Mouse (Mus musculus) cerebellum, postnatal 4 days (tissue): ENCODE results near the gene Mfsd12.

ENCODE experiments used
- DNase-seq, 2 experiments: peaks; one replicate each; pipeline ENCODE4 v3.0.0; 2022; ENCODE audit warnings: low spot score in 2 of 2, mixed read lengths in 1 of 2

The Mfsd12 gene

DNA sequence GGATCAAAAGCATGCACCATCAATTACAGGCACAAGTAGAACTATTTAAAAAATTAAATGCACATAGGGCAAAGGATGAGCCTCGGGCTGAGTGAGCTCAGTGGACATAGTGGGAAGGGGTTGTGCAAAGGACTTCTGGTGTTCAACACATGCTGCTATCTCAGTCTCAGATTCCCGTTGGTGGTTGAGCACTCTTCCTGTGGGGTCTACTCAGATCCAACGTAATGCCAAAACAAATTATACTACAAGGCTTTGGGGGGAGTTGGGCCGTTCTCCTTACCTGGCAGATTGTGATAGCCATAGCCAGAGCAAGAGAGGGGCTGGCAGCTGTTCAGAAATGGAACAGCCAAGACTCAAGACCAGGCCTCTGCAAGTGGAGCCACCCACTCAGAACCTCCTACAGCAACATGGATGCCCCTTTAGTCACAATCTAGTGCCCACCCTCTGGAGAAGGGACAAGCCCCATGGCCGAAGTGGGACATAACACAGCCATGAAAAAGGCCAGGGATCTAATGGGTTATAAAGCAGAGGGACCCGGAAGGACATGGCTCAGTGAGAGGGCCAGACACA lies 22.6 kb downstream of the Mfsd12 start:
- DNase-seq: no peak

DNA sequence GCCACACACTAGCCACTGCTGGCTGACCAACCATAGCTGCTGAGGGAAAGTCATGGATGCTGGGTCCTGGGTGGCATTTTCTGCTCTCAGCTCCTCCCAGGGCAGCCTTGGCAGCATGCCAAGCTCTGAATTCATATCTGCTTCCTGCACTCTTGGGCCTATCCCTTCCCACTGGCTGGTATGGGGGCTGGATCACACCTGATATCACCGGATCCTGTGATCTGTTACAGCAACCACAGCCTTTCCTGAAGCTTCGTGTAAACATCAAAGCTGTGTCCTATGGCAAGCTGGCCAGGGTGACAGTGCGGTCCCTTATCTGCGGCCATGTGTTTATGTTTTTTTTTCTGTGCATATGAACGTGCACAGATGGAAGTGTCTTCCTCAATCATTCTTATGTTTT lies 24.7 kb downstream of the Mfsd12 start:
- no peak for DNase-seq

DNA sequence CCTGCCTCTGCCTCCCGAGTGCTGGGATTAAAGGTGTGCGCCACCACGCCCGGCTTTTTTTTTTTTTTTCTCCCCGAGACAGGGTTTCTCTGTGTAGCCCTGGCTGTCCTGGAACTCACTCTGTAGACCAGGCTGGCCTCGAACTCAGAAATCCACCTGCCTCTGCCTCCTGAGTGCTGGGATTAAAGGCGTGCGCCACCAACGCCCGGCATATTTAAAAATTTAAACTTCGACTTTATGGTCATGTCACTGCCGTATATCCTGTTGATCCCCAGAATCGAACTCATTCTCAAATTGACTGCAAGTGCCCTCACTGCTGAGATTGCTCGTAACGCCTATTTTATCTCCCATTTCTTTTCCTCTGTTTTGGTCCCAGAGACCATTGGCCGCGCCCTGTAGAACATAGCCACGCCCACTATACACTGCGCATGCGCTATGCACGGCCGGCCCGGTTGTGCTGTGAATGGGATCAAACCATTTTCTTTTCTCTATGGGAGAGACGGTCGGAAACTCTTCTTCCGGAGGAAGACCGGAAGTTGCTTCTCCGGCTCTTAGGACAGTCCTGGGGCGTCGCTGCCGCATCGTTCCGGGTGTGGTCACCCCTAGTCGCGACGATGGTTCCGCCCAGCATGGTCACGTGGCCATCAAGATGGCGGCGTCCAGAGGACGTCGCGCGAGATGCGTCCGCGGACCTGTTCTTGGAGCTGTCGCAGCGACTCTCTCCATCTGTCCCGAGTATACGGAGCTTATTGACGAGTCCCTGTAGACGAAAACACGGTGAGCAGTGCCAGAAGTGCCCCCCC lies 26.7 kb downstream of the Mfsd12 start, which contains the start of the genes Dohh and Gm48551:
Gene Dohh (plus strand): TSS at position 627 of the 803 bp plus-strand sequence.
Gene Gm48551 (plus strand): TSS at position 665 of the 803 bp plus-strand sequence.
- DNase-seq: peak; percentile 98 to 99

DNA sequence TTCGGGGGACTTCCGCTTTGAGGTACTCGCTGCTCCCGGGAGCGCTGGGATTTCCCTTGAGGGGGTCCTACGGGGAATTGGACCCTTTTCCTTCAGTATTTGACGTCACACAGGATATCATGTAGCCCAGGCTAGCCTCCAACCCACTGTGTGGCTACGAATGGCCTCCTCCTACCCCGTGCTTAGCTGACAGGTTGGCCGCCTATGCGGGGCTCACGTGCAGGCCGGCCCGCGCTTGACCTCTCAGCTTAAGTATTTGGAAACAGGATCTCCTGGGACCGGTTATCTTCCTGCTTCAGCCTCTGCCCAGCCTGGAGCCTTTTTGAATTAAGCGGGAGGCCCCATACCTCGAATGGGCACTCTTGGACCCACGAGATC lies 27.3 kb downstream of the Mfsd12 start:
- DNase-seq: no peak

DNA sequence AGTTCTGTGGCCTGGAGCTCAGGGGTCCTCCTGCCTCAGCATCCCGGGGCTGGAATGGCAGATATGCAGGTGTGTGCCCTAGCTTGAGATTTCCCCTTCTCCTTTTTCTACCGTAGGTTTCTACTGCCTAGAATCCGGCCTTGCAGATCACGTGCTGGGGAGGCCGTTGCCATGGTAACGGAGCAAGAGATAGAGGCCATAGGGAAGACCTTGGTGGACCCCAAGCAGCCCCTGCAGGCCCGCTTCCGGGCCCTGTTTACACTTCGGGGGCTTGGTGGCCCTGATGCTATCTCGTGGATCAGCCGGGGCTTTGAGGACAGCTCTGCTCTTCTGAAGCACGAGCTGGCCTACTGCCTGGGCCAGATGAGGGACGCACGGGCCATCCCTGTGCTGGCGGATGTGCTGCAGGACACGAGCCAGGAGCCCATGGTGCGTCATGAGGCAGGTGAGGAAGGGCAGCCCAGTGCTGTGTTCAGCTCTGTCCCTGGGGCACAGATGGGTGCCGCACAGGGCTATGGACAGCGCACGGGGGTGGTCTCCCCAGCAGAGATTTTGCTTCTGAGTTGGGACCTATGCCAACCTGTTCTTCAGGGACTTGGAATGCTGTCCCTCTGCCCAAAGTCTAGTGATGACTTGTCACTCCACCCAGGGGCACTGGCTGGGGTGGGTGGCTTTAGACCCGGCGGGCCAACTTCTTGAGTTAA lies 28.5 kb downstream of the Mfsd12 start:
- DNase-seq: no peak

DNA sequence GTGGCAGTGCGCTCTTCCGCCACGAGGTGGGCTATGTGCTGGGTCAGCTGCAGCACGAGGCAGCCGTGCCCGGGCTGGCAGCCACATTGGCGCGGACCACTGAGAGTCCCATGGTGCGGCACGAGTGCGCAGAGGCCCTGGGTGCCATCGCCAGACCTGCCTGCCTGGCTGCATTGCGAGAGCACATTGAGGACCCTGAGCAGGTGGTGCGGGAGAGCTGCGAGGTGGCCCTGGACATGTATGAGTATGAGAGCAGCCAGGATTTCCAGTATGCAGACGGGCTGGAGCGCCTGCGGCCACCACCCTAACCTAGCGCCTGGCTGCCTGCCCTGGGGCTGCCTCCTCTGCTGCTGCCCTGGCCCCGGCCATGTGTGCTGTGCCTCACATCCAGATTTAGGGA lies 30.4 kb downstream of the Mfsd12 start:
- no peak for DNase-seq

DNA sequence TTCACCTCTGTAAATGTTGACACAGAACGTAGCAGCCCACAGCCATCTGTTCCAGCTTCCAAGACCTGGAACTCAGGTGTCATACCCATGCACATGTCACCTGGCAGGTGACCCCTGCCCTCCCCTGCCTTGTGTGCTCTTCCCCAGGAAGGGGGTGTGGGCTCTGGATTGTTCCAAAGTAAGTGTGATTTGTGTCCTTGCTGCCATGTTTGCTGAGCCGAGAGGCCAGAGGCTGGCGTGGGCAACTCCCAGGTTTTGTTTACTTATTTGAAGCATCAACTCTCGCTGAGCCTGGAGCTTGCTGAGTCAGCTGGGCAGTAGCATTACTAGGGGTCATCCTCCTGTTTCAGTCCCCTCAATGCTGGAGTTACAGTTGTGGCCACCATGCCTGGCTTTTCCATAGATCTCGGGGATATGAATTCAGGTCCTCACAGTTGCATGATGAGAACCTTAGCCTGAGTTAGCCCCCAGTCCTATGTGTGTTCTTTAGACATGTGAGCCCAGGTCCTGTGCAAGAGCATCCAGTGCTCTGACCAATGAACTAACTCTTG lies 31.3 kb downstream of the Mfsd12 start, which contains the start of gene Gm48552:
Gene Gm48552 (plus strand): TSS at position 501 of the 551 bp plus-strand sequence.
- DNase-seq: no peak

DNA sequence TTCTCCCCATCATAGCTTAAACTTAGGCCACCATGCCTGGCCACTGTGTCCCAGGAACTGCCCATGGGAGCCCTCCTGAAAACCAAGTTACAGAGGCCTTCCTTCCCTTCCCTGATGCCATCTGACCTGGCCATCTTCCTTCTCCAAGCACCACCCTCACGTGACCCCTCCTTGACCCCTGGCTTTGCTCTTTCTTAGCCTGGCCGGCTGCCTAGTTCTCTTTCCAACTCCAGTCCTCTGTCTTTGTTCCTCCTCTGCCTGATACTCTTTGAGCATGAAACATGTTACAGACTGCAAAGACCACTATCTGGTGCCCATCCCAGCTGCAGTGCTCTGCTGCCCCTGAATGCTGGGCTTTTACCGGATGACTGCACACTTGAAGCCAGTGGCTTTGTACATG lies 32.1 kb downstream of the Mfsd12 start:
- DNase-seq: no peak

DNA sequence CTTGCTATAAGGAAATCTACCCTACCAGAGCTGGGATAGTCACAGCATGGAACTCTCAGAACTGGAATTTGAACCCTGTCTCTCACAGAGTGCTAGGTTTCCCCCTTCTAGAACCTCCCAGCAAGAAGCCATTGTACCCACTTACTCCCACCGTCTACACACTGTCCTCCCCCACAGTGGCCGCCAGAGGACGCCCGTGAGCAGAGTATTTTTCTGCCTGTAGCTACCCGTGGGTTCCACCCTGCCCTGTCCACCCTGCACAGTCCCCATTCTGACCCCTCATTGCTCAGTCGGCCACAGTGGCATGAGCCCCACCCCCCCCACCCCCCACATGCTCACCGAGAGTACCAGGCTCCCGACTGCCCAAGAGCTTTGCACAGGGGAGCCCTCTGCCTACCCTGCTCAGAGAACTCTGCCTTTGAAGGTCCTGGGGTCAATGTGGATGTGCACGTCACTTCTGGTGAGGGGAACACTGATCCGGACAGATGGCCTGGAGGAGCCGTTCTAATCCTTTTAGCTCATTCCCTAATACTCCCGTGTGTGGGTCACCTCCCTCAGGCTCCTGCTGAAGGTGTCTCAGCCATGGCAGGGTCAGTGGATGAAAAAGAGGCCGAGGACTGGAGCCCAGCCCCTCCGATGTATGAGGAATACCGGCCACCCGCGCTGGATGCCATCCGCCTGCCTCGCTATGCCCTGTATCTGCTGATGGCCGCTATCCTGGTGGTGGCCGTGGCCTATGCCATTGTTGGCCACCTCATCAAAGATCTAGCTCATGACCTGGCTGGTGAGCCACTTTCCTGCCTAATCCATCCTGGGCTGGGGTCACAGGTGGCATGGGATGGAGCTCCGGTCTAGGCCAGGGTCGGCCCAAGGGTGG lies 32.7 kb downstream of the Mfsd12 start:
- peak; percentile 75 to 81 for DNase-seq

DNA sequence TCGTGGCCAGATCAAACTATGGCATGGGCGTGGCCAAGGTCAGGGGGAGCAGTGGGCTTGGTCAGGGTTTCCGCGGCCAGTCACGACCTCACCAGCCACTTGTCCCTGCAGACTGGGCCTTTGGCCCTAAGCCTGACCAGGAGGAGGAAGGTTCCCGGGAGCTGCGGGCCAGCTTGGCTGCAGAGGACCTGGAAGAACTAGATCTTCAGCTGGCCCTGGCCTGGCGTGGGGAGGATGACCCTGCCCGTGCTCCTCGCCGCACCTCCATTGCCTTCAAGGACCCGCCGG lies 33.3 kb downstream of the Mfsd12 start:
- no peak for DNase-seq

DNA sequence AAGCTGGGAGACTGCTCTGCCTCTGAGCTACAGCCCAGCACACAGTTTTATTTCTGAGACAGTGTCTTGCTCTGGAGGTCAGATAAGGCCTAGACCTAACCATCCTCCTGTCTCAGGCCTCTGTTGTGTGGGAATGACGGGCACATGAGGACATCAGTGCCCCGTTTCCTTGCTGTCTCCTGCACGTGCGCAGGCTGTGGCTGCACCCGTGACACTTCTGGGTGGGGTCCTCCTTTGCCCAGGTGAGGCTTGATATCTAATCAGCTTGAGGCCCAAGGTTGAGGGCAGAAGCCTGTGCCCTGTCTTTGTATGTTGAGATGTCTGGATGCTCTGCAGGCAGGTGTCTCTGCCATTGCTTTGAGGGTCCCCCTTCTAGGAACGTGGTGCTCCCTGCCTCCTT lies 35.0 kb downstream of the Mfsd12 start:
- no peak for DNase-seq

DNA sequence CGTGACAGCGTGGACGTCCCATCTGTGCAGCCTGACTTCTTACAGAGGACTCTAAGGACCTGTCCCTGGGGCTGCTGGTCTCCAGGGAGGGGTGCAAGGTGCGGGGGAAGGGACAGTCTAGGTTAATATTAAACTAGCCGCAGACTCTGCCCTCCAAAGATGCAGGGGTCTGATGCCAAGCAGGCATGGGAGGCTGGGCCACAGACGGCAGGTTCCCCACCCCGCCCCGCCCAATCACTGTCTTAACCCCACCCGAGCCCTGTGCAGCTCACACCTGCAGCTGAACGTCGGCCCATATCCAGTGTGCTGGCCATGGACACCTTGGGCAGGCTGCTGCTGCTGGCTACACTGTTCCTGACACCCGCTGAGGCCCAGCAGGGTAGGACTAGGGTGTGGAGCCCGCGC lies 35.5 kb downstream of the Mfsd12 start, which contains the start of gene Smim24:
Gene Smim24 (plus strand): TSS at position 271 of the 405 bp plus-strand sequence.
- no peak for DNase-seq

DNA sequence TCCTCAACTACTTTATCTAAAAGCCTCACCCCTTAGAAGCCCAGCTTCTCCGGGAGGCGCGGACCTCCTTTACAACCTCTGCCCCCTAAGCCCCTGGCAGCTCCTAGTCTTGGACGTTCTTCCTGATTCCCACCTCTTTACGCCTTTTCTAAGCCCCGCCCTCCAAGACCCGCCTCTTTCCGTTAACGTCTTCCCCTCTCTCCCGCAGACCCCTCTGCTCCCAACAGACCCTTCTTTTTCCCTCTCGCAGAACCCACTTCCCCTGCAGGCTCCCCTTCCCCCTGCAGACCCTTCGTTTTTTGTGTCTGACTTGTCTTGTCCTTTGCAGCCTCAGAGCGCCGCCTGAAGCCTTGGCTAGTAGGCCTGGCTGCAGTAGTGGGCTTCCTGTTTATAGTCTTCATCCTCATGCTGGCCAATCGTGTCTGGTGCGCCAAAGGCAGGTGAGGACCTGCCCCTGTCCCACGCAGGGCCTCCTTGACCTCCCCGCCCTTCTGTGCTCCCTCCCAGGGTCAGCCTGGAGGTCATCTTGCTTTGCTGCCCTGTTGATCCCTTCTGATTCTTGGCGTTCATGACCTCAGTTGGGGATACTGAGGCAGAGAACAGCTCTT lies 36.3 kb downstream of the Mfsd12 start:
- DNase-seq: no peak

DNA sequence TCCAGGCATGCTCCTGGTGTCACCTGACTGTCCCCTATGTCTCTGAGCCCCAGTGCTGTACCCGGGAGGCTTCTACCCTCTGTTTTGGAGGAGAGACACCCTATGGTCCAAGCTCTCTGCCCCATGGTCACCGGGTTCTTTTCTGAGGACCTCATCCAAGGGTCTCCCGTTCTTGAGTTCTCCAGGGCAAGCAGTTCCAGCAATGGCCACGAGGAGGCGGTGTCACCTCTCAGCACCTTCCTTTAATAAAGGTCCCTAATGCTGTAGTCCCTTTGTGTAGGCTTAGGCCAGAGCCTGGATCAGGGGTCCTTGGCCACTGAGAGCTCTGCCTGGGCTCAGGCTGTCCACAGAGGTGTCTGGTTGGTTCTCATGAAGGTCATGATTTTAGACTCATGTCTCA lies 37.8 kb downstream of the Mfsd12 start:
- peak; percentile 55 to 86 for DNase-seq

DNA sequence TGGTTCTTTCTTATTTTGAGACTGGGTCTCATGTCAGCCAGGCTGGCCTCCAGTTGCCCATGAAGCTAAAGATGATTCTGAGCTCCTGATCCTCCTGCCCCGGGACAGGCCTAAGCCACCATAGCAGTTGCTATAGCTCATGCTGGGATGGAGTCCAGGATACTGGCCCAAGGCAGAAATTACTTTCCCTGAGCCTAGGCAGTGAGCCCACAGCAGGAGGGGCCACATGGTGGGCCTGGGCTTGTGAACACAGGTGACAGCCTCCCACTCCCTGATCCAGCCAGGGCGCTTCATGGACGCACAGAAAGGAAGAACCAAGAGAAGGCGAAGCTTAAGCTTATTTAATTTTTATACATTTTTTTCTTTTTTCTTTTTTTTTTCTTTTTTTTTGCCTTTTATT lies 38.6 kb downstream of the Mfsd12 start:
- DNase-seq: no peak

DNA sequence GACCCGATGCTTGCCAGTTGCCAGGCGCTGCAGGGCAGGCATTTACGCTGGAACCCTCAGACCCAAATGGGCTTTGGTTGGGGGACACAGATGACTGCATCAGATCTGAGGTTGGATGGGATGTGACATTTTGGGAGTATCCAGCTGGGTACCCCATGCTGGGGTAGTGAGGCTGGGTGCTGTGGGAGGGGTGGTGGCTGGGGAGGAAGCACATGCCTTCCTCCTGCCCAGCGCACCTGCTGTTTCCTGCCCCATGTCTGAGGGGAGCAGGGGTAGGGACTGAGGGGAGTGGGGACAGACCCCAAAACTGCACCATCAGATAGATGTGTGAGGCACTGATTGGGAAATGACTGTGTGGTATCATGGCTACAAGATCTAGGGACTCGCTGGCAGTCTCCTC lies 39.5 kb downstream of the Mfsd12 start:
- no peak for DNase-seq

DNA sequence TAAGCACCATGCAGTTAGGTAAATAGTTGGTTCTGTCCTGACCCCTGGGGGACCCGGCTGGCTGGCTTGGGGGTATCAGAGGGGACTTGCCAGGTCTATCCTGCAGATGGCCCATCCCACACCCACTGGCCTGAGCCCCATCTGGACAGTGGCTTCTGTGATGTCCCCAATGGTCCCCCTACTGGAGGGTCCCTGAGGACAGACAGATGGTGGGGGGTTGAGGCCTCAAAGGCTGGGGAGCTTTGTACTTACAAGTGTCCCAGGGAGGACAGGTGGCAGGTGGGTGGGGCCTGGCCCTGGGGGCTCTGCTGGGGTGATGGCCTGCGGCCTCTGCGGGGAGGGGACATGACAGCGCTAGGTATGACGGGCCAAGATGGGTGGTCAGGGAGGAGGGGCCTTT lies 42.0 kb downstream of the Mfsd12 start:
- no peak for DNase-seq

DNA sequence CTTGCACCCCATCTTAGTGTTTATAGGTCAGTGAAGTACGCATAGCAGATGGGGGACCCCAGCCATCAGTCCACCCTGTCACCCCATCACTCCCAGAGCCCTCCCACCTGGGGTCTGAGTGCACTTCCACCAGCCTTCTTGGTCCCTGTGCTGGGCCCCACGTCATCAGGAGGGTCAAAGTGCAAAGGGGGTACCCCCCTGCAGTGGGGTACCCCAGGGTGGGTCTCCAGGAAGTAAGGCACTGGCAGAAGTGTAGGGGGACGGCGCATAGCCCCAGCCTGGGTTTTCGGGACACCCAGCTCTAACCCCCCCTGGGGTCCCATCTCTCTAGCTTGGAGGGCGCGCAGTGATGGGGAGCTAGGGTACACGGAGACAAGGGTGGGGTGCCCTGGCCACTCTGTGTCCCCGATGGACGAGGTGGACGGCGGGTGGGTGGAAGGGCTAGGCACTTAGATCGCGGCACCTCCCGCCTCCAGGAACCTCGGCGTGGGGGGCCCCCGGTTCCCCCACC lies 42.6 kb downstream of the Mfsd12 start:
- DNase-seq: no peak

DNA sequence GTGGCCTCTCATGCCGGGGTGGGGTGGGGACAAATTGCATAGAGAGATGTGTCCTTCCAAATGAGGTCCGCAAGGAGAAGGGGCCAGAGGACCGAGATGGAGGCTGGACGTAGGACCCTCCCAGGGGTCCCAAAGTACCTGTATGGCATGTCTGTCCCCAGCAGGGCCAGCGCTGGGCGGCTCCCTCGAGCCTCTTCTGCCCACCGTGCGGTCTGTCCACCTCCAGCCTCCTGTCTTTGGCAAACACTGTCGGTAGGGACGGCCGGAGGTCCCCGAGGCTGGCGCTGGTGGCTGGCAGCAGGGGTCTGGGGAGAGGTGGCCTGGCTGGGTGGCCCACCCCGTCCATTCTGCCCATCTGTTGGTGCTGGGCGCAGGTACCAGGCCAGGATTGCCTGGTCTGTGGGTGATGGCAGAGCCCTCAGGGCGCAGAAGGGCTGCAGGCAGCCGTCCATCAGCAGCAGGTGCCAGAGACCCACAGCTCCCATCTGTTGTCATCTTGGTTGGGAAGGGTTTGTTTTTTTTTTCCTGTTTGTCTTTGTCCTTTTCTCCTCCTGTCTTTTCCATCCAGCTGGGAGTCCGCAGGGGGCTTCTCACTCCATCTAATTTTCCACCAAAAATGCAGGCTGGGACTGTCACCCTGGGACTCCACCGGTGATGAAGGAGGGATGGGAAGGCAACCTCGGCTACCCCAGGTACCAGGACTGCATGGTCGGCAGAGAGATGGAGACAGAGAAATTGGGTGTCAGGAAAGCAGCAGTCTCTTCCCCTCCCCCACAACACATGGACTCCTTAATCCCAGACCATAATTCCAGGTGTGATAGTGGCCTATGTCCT lies 43.3 kb downstream of the Mfsd12 start:
- DNase-seq: peak in 1 of 2 experiments; percentile 81

DNA sequence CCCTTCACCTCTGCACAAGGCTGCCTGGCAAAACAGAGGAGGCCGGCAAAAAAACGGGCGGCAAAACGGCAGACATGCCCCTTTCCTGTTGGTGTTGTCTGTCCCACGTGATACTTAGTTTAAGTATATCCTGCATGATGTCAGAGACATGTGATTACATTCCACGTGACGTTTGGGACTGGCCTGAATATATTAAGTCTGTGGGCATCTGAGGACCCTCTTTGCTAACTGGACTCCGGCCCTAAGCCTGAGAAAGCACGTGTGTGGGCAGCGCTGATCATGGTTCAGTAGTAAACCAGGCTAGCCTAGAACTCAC lies 43.9 kb downstream of the Mfsd12 start:
- DNase-seq: no peak
